Mouse (Mus musculus) bone marrow macrophage, adult 2 months (primary cell): ENCODE measurements around the gene Dnm3.

Source experiments
- CTCF ChIP-seq: IDR thresholded peaks from 2 replicates; pipeline ENCODE4 v1.5.1; 2012; ENCODE audit warnings: low read depth, mild to moderate bottlenecking, low read length, moderate library complexity
- POLR2A ChIP-seq: IDR thresholded peaks from 2 replicates; pipeline ENCODE4 v1.6.1; 2012; ENCODE audit warnings: mild to moderate bottlenecking, low read depth, low read length, borderline replicate concordance

GRCm38 (mm10) chr1:161991846-161992245 is 486.0 kb downstream of the Dnm3 start:
- no peak for TF ChIP-seq CTCF
- TF ChIP-seq POLR2A: no peak
